Mouse (Mus musculus): ENCODE results near the gene Acap1.

GRCm38 (mm10) chr11:69880853-69881603 is 14.3 kb downstream of the Acap1 start, which contains the start of gene Kctd11:
- no peak for TF ChIP-seq GATA1 (IDR thresholded peaks at IDR 0.05; ENCODE audit: borderline replicate concordance, low read length)
- TF ChIP-seq FLI1 (IDR thresholded peaks at IDR 0.05; ENCODE audit: low read length): no peak
